ENCODE assay signal across 12 mouse cellular contexts in genomic region chr10:85214847-85215246, GRCm38 (mm10). TPM values are rescaled to one million over a fixed set of nuclear protein-coding genes. Genes with fewer than 3 reads are reported as not detected.
DNase-seq lines count a peak whose midpoint lies in the region; ATAC-seq and TF ChIP-seq lines count a peak whose summit lies in the region.
"Had no signal": no experiment of that assay in that cellular context is flagged by ENCODE, and none has a peak within 500 bp of the region (broad histone marks: within the 10 kb centered on the region; RNA-seq: fewer than 3 reads in every experiment).

No protein-coding gene starts in this region.

- ATAC-seq in forebrain, embryonic 13.5 days, result no peak
- no peak for ATAC-seq in limb, embryonic 11.5 days (ENCODE audit: insufficient number of reproducible peaks, low FRiP score, low TSS enrichment, low read depth)
- ATAC-seq in midbrain, postnatal 0 days (ENCODE audit: low FRiP score), result peak; percentile 58
- ATAC-seq: activated CD4-positive, CD25-positive, alpha-beta regulatory T cell, adult 4 months had no signal

- H3K27ac ChIP-seq in forebrain, embryonic 10.5 days, result peak overlapping the region; percentile 6; the same call in 1 of the 2 replicates
- H3K27ac ChIP-seq in forebrain, embryonic 13.5 days, result no peak overlapping the region
- no peak overlapping the region for H3K27ac ChIP-seq in limb, embryonic 11.5 days (replicated peaks; ENCODE audit: low read depth, low read length)
- no peak overlapping the region for H3K27ac ChIP-seq in limb, embryonic 10.5 days
- no peak overlapping the region for H3K27ac ChIP-seq in midbrain, postnatal 0 days (ENCODE audit: low read depth, low read length)
- H3K27ac ChIP-seq: macrophage had no signal

- no peaks in the 10 kb centered on the region for H3K27me3 ChIP-seq in forebrain, embryonic 10.5 days (ENCODE audit: poor library complexity, severe bottlenecking)
- H3K27me3 ChIP-seq in forebrain, embryonic 13.5 days, result 0 out of 2 replicates have a peak, but pooled peaks cover 3% of the 10 kb centered on the region
- H3K27me3 ChIP-seq in limb, embryonic 11.5 days (ENCODE audit: control insufficient read depth, insufficient read depth, low read length), result no peaks in the 10 kb centered on the region
- H3K27me3 ChIP-seq in limb, embryonic 10.5 days (ENCODE audit: low read depth, poor library complexity, severe bottlenecking), result no peaks in the 10 kb centered on the region
- no peaks in the 10 kb centered on the region for H3K27me3 ChIP-seq in midbrain, postnatal 0 days (ENCODE audit: insufficient read depth, low read length)

- WGBS in forebrain, embryonic 10.5 days, result 85% methylated on average over 5 of the region's 5 CpGs
- WGBS in forebrain, embryonic 13.5 days, result 70% methylated on average over 5 of the region's 5 CpGs
- 80% methylated on average over 5 of the region's 5 CpGs for WGBS in limb, embryonic 11.5 days
- WGBS in limb, embryonic 10.5 days, result 87% methylated on average over 5 of the region's 5 CpGs
- WGBS in midbrain, postnatal 0 days, result 59% methylated on average over 5 of the region's 5 CpGs

- H3K4me1 ChIP-seq in forebrain, embryonic 10.5 days, result peaks cover 7% of the 10 kb centered on the region
- H3K4me1 ChIP-seq in forebrain, embryonic 13.5 days, result no peaks in the 10 kb centered on the region
- H3K4me1 ChIP-seq in limb, embryonic 11.5 days (ENCODE audit: control insufficient read depth, insufficient read depth, low read length), result no peaks in the 10 kb centered on the region
- peaks cover 12% of the 10 kb centered on the region for H3K4me1 ChIP-seq in limb, embryonic 10.5 days
- no peaks in the 10 kb centered on the region for H3K4me1 ChIP-seq in midbrain, postnatal 0 days (ENCODE audit: insufficient read depth, low read length)

- peak; percentile 87 for TF ChIP-seq CTCF in midbrain, postnatal 0 days (IDR thresholded peaks at IDR 0.05)

- H3K36me3 ChIP-seq in forebrain, embryonic 10.5 days (replicated peaks), result no peaks in the 10 kb centered on the region
- no peaks in the 10 kb centered on the region for H3K36me3 ChIP-seq in forebrain, embryonic 13.5 days (ENCODE audit: poor library complexity, severe bottlenecking)
- no peaks in the 10 kb centered on the region for H3K36me3 ChIP-seq in limb, embryonic 11.5 days (ENCODE audit: control insufficient read depth, insufficient read depth, low read length)
- no peaks in the 10 kb centered on the region for H3K36me3 ChIP-seq in limb, embryonic 10.5 days
- H3K36me3 ChIP-seq in midbrain, postnatal 0 days (ENCODE audit: insufficient read depth, low read length), result no peaks in the 10 kb centered on the region

- DNase-seq in forebrain, embryonic 10.5 days (ENCODE audit: extremely low spot score, low spot score), result no peak
- peak; percentile 22 for DNase-seq in limb, embryonic 11.5 days (ENCODE audit: low spot score)
- DNase-seq in limb, embryonic 10.5 days (ENCODE audit: low spot score), result no peak
- DNase-seq in cerebellum, postnatal 10 days, result peak; percentile 69 to 71
- DNase-seq in midbrain, postnatal 0 days (ENCODE audit: low spot score), result peak; percentile 82
- no peak for DNase-seq in testis, postnatal 10 days (ENCODE audit: low spot score)
- no peak for DNase-seq in kidney, adult 18-20 months
- DNase-seq: heart, adult 18-20 months; thymus, postnatal 4 days had no signal

- H3K9me3 ChIP-seq in forebrain, embryonic 10.5 days, result peaks cover 7% of the 10 kb centered on the region; the same call in 1 of the 2 replicates
- no peaks in the 10 kb centered on the region for H3K9me3 ChIP-seq in forebrain, embryonic 13.5 days (replicated peaks)
- no peaks in the 10 kb centered on the region for H3K9me3 ChIP-seq in limb, embryonic 11.5 days (ENCODE audit: control insufficient read depth, low read length)
- H3K9me3 ChIP-seq in limb, embryonic 10.5 days (replicated peaks), result no peaks in the 10 kb centered on the region
- no peaks in the 10 kb centered on the region for H3K9me3 ChIP-seq in midbrain, postnatal 0 days (ENCODE audit: low read length)

- H3K4me3 ChIP-seq in forebrain, embryonic 10.5 days, result no peak overlapping the region
- no peak overlapping the region for H3K4me3 ChIP-seq in forebrain, embryonic 13.5 days
- no peak overlapping the region for H3K4me3 ChIP-seq in limb, embryonic 11.5 days (ENCODE audit: low read depth, low read length)
- no peak overlapping the region for H3K4me3 ChIP-seq in limb, embryonic 10.5 days
- H3K4me3 ChIP-seq in midbrain, postnatal 0 days (ENCODE audit: low read depth, low read length), result no peak overlapping the region

- no peak overlapping the region for H3K9ac ChIP-seq in forebrain, embryonic 13.5 days
- no peak overlapping the region for H3K9ac ChIP-seq in limb, embryonic 11.5 days (ENCODE audit: low read length)
- H3K9ac ChIP-seq in midbrain, postnatal 0 days (replicated peaks; ENCODE audit: low read length, poor library complexity, severe bottlenecking), result no peak overlapping the region

- H3K4me2 ChIP-seq in forebrain, embryonic 13.5 days, result no peak overlapping the region
- H3K4me2 ChIP-seq in limb, embryonic 11.5 days (ENCODE audit: low read depth, severe bottlenecking), result no peak overlapping the region
- H3K4me2 ChIP-seq in midbrain, postnatal 0 days (ENCODE audit: low read depth, low read length, poor library complexity, severe bottlenecking), result peak overlapping the region; percentile 21

RNA-seq across cellular contexts. Expression of gene Cry1, which starts 30.0 kb away (rescaled TPM):
- 30.7 and 31.4 TPM in 2 replicates for polyA plus RNA-seq in forebrain, embryonic 10.5 days (2016; fragmentation: Nextera tagmentation; extraction: Ambion mirVana)
- 27.1 and 28.6 TPM in 2 replicates for polyA plus RNA-seq in forebrain, embryonic 13.5 days (2015; fragmentation: Nextera tagmentation; extraction: Ambion mirVana)
- polyA plus RNA-seq in limb, embryonic 11.5 days (2014; fragmentation: Nextera tagmentation; extraction: Ambion mirVana), result 37.4 and 38.5 TPM in 2 replicates
- polyA plus RNA-seq in limb, embryonic 10.5 days (2016; fragmentation: Nextera tagmentation; extraction: Ambion mirVana), result 36.2 and 38.0 TPM in 2 replicates
- total RNA-seq in midbrain, postnatal 0 days (2014; rRNA removed), result 22.1 and 27.8 TPM in 2 replicates
- 30.9 and 34.8 TPM in 2 replicates for polyA plus RNA-seq in midbrain, postnatal 0 days (2015; fragmentation: Nextera tagmentation; extraction: Ambion mirVana)

Comparison
In these comparisons a context has a peak if more than half of its experiments do, and no peak if none do; other contexts are left out.
1. DNase-seq: peak in limb, embryonic 11.5 days (single experiment), cerebellum, postnatal 10 days (2 of 2) and midbrain, postnatal 0 days (single experiment); none in forebrain, embryonic 10.5 days (single experiment), limb, embryonic 10.5 days (single experiment), testis, postnatal 10 days (single experiment) and kidney, adult 18-20 months (single experiment).